ENCODE assay signal across 28 mouse cellular contexts in genomic region chr3:44819376-44819775, GRCm38 (mm10).
"Had no signal": no experiment of that assay in that cellular context is flagged by ENCODE, and none has a peak within 500 bp of the region (broad histone marks: within the 10 kb centered on the region; RNA-seq: fewer than 3 reads in every experiment).

No protein-coding gene starts in this region.

- H3K27me3 ChIP-seq: embryonic facial prominence, embryonic 12.5 days; embryonic facial prominence, embryonic 13.5 days; embryonic facial prominence, embryonic 15.5 days; forebrain, embryonic 12.5 days; forebrain, embryonic 13.5 days; forebrain, embryonic 15.5 days had no signal

- H3K4me3 ChIP-seq: embryonic facial prominence, embryonic 10.5 days; embryonic facial prominence, embryonic 12.5 days; embryonic facial prominence, embryonic 13.5 days; embryonic facial prominence, embryonic 15.5 days; erythroblast, embryonic 14.5 days; forebrain, embryonic 10.5 days; forebrain, embryonic 12.5 days; forebrain, embryonic 13.5 days; forebrain, embryonic 15.5 days; gastrocnemius, adult 2 months; heart, adult 2 months had no signal

- H3K27ac ChIP-seq: embryonic facial prominence, embryonic 10.5 days; embryonic facial prominence, embryonic 12.5 days; embryonic facial prominence, embryonic 13.5 days; embryonic facial prominence, embryonic 15.5 days; forebrain, embryonic 10.5 days; forebrain, embryonic 12.5 days; forebrain, embryonic 13.5 days; forebrain, embryonic 15.5 days; gastrocnemius, adult 2 months; heart, adult 2 months had no signal

- H3K4me1 ChIP-seq: embryonic facial prominence, embryonic 10.5 days; embryonic facial prominence, embryonic 12.5 days; embryonic facial prominence, embryonic 13.5 days; embryonic facial prominence, embryonic 15.5 days; forebrain, embryonic 10.5 days; forebrain, embryonic 12.5 days; forebrain, embryonic 13.5 days; forebrain, embryonic 15.5 days had no signal

- ATAC-seq: forebrain, embryonic 13.5 days; forebrain, embryonic 14.5 days; forebrain, embryonic 15.5 days; forebrain, embryonic 16.5 days; forebrain, postnatal 0 days had no signal

- DNase-seq: cerebellum, adult 2 months; cerebellum, adult 8-10 months; cerebellum, adult 9-10 months; cerebellum, adult 9-11 months; cerebellum, postnatal 10 days; cerebellum, postnatal 14 days; cerebellum, postnatal 25 days; embryo, embryonic 11 days; forebrain, postnatal 0 days; gastrocnemius, adult 2 months; gastrocnemius, postnatal 10 days; gastrocnemius, postnatal 14 days; gastrocnemius, postnatal 25 days; gastrocnemius, postnatal 36 days; heart, adult 11 months; heart, adult 18-20 months; heart, adult 2 months had no signal

- H3K36me3 ChIP-seq: embryonic facial prominence, embryonic 10.5 days; embryonic facial prominence, embryonic 12.5 days; embryonic facial prominence, embryonic 13.5 days; embryonic facial prominence, embryonic 15.5 days; forebrain, embryonic 10.5 days; forebrain, embryonic 12.5 days; forebrain, embryonic 15.5 days had no signal

- H3K4me2 ChIP-seq: embryonic facial prominence, embryonic 12.5 days; embryonic facial prominence, embryonic 13.5 days; embryonic facial prominence, embryonic 15.5 days; forebrain, embryonic 12.5 days; forebrain, embryonic 13.5 days; forebrain, embryonic 15.5 days had no signal

- H3K9ac ChIP-seq: embryonic facial prominence, embryonic 12.5 days; embryonic facial prominence, embryonic 13.5 days; embryonic facial prominence, embryonic 15.5 days; forebrain, embryonic 12.5 days; forebrain, embryonic 13.5 days; forebrain, embryonic 15.5 days; forebrain, postnatal 0 days had no signal

- H3K9me3 ChIP-seq: embryonic facial prominence, embryonic 10.5 days; embryonic facial prominence, embryonic 12.5 days; embryonic facial prominence, embryonic 13.5 days; embryonic facial prominence, embryonic 15.5 days; forebrain, embryonic 10.5 days; forebrain, embryonic 12.5 days; forebrain, embryonic 13.5 days; forebrain, embryonic 15.5 days had no signal
